Mouse (Mus musculus) small intestine, adult 10 weeks (tissue): ENCODE results near the gene Arhgap19. TPM values are rescaled to one million over a fixed set of nuclear protein-coding genes. Genes with fewer than 3 reads are reported as not detected.

ENCODE experiments used
- polyA plus RNA-seq: library from polyadenylated mRNA; stranded (reverse); fragments of 350-450 nt; fragmentation: Illumina TruSeq; extraction: RNeasy Lipid Tissue Mini Kit (QIAGEN cat#74804); gene quantifications from one replicate; pipeline ENCODE4 v1.2.3, GENCODE M21; 2014; ENCODE audit warnings: low replicate concordance

Gene Arhgap19
- polyA plus RNA-seq, result 7.0 TPM

DNA sequence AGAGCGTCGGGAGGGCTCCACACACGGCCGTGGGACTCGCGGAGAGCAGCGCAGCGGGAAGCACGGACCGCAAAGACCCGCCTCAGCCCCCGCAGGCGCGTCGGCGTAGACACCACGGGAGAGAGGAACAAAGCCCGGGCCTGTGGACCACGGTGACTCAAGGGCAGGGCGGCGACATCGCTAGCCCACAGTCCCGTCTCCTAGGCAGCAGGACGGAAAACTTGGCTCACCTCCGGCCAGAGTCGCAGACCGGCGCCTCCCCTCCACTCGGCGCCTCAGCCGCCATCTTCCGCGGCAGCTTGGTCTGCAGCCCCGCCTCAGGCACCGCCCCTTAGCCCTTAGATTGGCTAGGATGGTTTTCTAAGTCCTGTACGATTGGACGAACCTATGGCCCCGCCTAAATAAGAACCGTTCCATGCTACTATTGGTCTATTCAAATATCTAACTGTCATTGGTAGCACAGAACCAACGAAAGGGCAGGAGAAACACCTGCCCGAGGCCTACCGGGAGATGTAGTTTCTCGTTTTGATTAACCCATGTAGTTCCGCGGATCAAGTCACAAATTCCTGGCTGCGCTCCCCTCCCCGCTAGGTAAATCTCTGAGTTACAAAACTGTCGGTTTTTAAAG is at the start of gene Arhgap19:
Arhgap19 (minus strand) TSS at position 306 of the 628 bp plus-strand sequence.

DNA sequence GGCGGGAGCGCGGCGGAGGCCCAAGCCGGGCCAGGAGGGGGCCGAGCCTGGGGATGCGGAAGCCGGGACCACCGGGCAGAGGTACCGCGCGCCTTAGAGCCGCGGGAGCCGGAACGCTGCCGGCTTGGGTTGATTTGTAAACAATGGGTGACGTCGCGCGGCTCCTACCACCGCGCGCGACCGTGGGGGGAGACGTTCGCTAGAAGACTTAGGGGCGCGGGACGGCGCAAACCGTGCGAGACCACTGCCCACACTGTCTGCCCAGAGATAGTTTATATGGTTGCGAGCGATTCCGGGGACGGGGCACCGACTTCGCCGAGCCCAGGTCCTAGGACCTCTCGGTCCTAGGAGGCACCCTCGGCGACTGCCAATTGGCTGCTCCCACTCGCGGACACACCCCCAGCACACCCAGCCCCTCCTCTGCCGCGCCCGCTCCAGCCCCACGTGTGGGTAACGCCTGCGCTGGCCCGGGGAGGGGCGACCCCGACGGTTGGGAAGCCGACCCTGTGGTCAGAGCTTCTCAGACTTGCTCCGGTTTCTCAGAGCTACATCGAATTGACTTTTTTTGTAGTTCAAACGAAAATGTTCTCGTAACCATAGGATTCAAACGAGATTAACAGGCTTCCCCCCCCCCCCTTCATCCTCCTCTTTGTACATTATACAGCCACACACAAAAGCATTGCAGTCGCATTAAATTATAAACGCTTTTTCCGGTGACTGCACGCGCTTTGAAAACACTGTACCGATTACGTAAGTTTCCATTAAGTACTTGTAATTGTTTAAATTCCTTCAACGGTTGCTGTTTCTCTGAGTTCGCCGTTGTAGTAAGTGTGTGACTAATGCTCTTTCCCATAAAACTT is 46.4 kb upstream of the Arhgap19 start, which contains the start of gene Frat2:
Frat2 (minus strand) TSS at position 141 of the 860 bp plus-strand sequence.

DNA sequence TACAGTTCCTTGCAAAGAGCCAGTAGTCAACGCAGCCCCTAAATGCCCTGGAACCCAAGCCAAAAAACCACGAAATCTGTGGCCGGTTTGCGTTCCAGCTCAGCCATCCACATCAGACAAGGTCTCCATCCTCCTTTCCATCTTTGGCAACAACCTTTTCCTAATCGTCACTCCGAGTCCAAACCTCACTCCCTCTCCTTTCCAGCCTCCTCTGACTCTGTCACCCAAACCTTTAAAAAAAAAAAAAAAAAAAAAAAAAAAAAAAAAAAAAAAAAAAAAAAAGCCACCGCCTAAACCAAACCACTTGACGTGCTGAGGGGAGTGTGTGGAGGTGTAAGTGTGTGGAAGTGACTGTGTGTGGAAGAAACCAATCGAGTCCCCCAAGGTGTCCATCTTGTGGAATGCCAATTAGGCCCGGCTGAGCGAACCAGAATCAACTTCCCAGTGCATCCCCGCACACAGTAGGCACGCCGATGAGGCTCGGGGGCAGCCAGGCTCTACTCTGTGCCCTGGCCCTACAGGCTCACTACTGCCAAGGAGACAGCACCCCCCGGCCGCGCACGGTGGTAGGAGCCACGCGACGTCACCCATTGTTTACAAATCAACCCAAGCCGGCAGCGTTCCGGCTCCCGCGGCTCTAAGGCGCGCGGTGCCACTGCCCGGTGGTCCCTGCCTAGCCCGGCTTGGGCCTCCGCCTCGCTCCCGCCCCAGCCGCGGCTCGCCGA is 27.7 kb upstream of the Arhgap19 start, which contains the start of gene Frat1:
Frat1 (plus strand) TSS at position 590 of the 725 bp plus-strand sequence.

DNA sequence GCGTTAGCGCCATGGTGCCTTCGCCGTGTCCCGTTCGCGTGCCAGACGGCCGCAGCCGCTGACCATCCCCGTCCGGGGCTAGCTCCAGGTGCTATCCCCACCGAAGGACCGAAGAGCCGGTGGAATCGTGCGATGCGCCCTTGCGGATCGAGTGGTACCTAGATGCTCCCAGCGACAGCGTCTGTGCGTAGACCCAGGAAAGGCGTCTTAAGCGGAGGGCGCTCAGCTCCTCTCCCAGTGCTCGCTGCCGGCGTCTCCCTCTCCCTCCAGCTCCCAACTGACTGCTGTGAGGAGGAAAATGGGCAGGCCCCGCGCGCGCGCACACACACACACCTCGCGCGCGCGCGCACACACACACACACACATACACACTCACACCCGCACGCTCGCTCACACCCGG is 58.5 kb downstream of the Arhgap19 start, which contains the start of gene Slit1:
Slit1 (minus strand) TSS at position 270 of the 400 bp plus-strand sequence.

Other genes starting within 250 kb of the Arhgap19 start
- gene Gm340, start 219.7 kb downstream of the Arhgap19 start, polyA plus RNA-seq, result 2.0 TPM
- not detected for gene Slit1, start 58.4 kb downstream of the Arhgap19 start, polyA plus RNA-seq
- gene Frat1, start 27.9 kb upstream of the Arhgap19 start, polyA plus RNA-seq, result 3.9 TPM
- gene Frat2, start 46.1 kb upstream of the Arhgap19 start, polyA plus RNA-seq, result 12.3 TPM
- gene Rrp12, start 94.1 kb upstream of the Arhgap19 start, polyA plus RNA-seq, result 0.22 TPM
- 259 TPM for gene Pgam1, start 109.9 kb upstream of the Arhgap19 start, polyA plus RNA-seq
- gene Exosc1, start 131.4 kb upstream of the Arhgap19 start, polyA plus RNA-seq, result 12.8 TPM
- gene Zdhhc16, start 131.4 kb upstream of the Arhgap19 start, polyA plus RNA-seq, result 16.8 TPM
- 8.1 TPM for gene Mms19, start 179.1 kb upstream of the Arhgap19 start, polyA plus RNA-seq
- gene Ubtd1, start 179.7 kb upstream of the Arhgap19 start, polyA plus RNA-seq, result not detected
- not detected for gene Ankrd2, start 234.0 kb upstream of the Arhgap19 start, polyA plus RNA-seq
- 0.71 TPM for gene Hoga1, start 243.6 kb upstream of the Arhgap19 start, polyA plus RNA-seq